Mouse (Mus musculus): Measurements from ENCODE around the gene Siae.

Gene Siae

DNA sequence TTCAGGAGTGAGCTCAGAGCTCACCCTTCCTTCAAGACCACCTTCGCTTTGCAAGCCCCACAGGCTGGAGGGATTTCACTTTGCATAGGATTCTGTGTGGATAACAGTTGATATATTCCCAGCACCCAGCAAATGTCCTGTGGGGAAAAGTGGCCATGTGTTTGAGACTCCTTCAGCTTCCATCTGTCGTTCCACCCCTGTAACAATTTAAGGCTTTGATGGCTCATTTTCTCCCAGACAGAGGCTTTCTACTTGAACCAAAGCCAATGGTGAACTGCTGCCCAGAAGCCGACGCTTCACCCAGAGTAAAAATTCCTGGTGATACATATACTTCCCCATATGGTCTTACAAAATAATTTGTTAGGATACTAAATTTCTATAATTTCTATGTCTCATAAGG, 119.8 kb downstream of the Siae start:
- peak in 1 of 2 experiments; percentile 21 for DNase-seq (ENCODE audit: low spot score in 2 of 2)

GRCm38 (mm10) chr9:37681123-37681522, 125.6 kb downstream of the Siae start:
- no peak for DNase-seq (ENCODE audit: low spot score in 2 of 2)

DNA sequence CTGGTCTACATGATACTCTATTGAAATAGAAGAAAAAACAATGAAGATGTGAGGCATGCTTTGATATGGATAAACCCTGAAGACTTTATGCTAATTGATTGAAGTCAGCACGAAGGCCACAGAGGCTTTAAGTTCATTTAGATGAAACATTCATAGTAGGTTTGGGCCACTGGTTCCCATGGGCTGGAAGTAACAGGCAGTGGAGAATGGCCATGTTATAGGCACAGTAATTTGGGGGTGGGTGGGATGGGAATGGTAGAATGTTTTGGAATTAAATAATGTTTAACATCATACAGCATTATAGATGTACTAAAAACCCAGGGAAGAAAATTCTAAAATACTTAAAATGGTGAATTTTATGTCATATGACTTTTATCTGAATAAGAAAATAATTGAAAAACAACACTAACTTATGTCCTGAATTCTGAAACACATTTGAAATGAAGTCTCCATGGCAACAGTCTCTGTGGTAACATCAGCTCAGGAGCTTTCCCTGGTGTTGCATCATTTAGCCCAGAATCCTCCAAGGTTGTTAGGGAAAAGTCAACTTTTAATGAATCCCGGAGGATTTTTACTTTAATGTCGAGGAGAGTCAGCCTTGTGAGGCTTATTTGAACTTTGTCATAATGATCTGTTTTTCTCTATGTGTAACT, 131.9 kb downstream of the Siae start:
- DNase-seq (ENCODE audit: low spot score in 2 of 2), result no peak

GRCm38 (mm10) chr9:37687941-37688303, 132.4 kb downstream of the Siae start:
- no peak for DNase-seq (ENCODE audit: low spot score in 2 of 2)

DNA sequence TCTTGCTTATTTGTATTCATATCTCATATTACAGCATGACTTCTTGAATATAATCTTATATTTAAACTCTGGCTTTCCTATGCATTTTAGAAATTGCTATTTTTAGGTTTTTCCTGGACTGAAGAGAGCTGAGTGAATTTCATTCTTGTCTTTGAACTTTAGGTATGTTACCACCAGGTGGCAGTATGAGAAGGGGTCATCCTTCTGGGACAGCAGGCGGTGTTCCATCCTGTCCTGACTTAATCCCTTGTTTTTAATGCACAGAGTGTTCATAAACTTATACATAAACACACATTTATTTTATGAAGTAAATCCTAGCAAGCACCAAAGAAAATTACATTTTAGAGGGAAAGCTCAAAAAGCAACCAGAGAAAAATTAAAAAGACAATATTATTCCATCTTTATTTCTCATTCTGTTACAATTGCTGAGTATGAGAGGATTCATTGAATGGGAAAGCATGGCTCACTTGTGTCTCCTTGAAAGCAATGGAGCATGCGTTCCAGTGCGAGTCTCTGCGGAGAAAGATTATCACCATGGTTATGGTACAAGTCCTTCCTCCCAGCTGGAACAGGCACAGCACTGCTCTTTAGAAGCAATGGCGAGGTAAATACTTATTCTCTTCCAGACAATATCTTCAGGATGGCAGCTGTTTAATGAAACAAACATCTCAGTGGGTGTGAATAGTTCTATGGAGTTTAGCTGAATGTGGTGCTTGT, 134.6 kb downstream of the Siae start:
- no peak for DNase-seq (ENCODE audit: low spot score in 2 of 2)
